Mouse (Mus musculus) hindbrain, embryonic 16.5 days (tissue): ENCODE data around the gene Pimreg. TPM values are rescaled to one million over a fixed set of nuclear protein-coding genes. Genes with fewer than 3 reads are reported as not detected.

Experiments used
- ATAC-seq: fragments of 200-750 bp; cut with Nextera tagmentation; 2 replicates; pipeline ENCODE4 v1.8.0; 2017; ENCODE audit warnings: moderate TSS enrichment, moderate library complexity
- H3K27ac ChIP-seq: fragments of 300-500 bp; sonication (generic); 2 replicates; pipeline ENCODE4 v1.5.1; 2014; ENCODE audit warnings: low read depth, mild to moderate bottlenecking, control low read depth, low read length, moderate library complexity
- H3K27me3 ChIP-seq: fragments of 300-500 bp; sonication (generic); replicated peaks from 2 replicates; pipeline ENCODE4 v1.6.1; 2014; ENCODE audit warnings: low read length; ENCODE audit not compliant: control insufficient read depth, insufficient read depth
- H3K36me3 ChIP-seq: fragments of 300-500 bp; sonication (generic); 2 replicates; pipeline ENCODE4 v1.6.1; 2014; ENCODE audit warnings: mild to moderate bottlenecking, low read length, moderate library complexity, mixed read lengths; ENCODE audit not compliant: control insufficient read depth, insufficient read depth
- H3K4me1 ChIP-seq: fragments of 300-500 bp; sonication (generic); 2 replicates; pipeline ENCODE4 v1.6.1; 2014; ENCODE audit warnings: low read depth, low read length; ENCODE audit not compliant: control insufficient read depth, insufficient read depth
- H3K4me2 ChIP-seq: fragments of 300-500 bp; sonication (generic); 2 replicates; pipeline ENCODE4 v1.6.1; 2014; ENCODE audit warnings: mild to moderate bottlenecking, low read length, control low read depth, moderate library complexity
- H3K4me3 ChIP-seq: fragments of 300-500 bp; sonication (generic); 2 replicates; pipeline ENCODE4 v1.5.1; 2014; ENCODE audit warnings: mild to moderate bottlenecking, low read length, control low read depth, moderate library complexity
- H3K9ac ChIP-seq: fragments of 300-500 bp; sonication (generic); 2 replicates; pipeline ENCODE4 v1.6.1; 2014; ENCODE audit warnings: low read depth, mild to moderate bottlenecking, control low read depth, low read length, moderate library complexity
- H3K9me3 ChIP-seq: fragments of 300-500 bp; sonication (generic); 2 replicates; pipeline ENCODE4 v1.6.1; 2014; ENCODE audit warnings: mild to moderate bottlenecking, low read length, moderate library complexity; ENCODE audit not compliant: control insufficient read depth
- WGBS: fragments of 180-500 bp; shearing (Covaris S2); extraction: QIAGEN DNeasy Blood & Tissue Kit; methylation state at CpG from one replicate; pipeline ENCODE4 v1.1.7; 2014; 5-methylcytosine and 5-hydroxymethylcytosine counted together
- polyA plus RNA-seq: library from polyadenylated mRNA; unstranded; fragments of >200 nt; fragmentation: Nextera tagmentation; extraction: Ambion mirVana; gene quantifications from 2 replicates; pipeline ENCODE4 v1.2.1, GENCODE M21; 2015

Pimreg gene
- polyA plus RNA-seq, 1 experiment from 2014 or later: 33.5 TPM

- no peak for ATAC-seq
- WGBS: 94% methylated on average over 15 of the region's 15 CpGs
Observed at GRCm38 (mm10) chr11:72084337-72084736, 42.5 kb downstream of the Pimreg start.

DNA sequence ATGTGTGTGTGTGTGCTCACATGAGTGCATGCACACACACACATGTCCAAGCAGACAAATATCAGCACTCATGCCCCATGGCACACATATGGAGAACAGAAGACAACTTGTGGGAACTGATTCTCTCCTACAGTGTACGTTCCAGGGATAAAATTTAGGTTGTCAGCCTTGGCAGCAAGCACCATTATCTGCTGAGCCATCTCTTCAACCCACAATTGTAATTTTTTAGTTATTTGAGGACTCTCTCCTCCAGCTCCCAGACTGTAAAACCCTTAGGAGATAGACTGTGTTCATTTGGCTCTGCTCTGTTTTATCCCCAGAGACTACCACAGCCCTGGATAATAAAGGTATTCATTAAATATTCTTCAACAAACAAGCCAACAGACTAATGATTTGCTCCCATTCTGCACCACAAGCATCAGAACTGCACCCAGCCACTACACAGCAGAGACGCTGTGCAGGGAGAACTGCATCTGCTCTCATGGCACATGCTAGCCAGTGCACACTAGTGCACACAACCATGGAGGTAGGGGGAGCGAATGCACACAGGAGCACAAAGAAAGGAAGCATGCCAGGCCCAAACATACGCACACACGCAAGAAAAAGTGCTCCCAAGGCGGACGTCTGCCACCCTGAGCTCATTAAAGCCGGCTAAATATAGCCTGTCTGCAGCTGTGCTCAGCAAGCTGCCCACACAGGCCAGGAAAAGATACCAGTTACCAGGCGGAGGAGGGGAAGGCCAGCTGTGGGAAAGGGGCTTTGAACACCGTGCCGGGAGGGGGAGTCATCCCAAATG, 44.6 kb downstream of the Pimreg start:
- Histone ChIP-seq H3K27me3 (no peaks in the 10 kb centered on the region), H3K9ac (peak overlapping the region; percentile 24; the same call in 1 of the 2 replicates), H3K9me3 (no peaks in the 10 kb centered on the region), H3K4me3 (no peak overlapping the region), H3K36me3 (no peaks in the 10 kb centered on the region), H3K4me1 (peaks cover 14% of the 10 kb centered on the region), H3K4me2 (no peak overlapping the region), H3K27ac (peak overlapping the region; percentile 82)
- 28% methylated on average over 11 of the region's 11 CpGs for WGBS
- ATAC-seq: peak; percentile 83

More at GRCm38 (mm10) chr11:72084337-72084736, 42.5 kb downstream of the Pimreg start:
- H3K4me2 ChIP-seq: no peak overlapping the region
- H3K27me3 ChIP-seq: no peaks in the 10 kb centered on the region
- no peaks in the 10 kb centered on the region for H3K36me3 ChIP-seq
- no peak overlapping the region for H3K9ac ChIP-seq
- no peak overlapping the region for H3K4me3 ChIP-seq
- no peak overlapping the region for H3K27ac ChIP-seq
- no peaks in the 10 kb centered on the region for H3K9me3 ChIP-seq
- H3K4me1 ChIP-seq: peaks cover 14% of the 10 kb centered on the region

GRCm38 (mm10) chr11:72092390-72092789, 50.6 kb downstream of the Pimreg start:
- H3K9me3 ChIP-seq: no peaks in the 10 kb centered on the region
- no peak overlapping the region for H3K4me2 ChIP-seq
- ATAC-seq: no peak
- H3K36me3 ChIP-seq: no peaks in the 10 kb centered on the region
- H3K4me1 ChIP-seq: peaks cover 2% of the 10 kb centered on the region
- no peak overlapping the region for H3K27ac ChIP-seq
- H3K4me3 ChIP-seq: no peak overlapping the region
- 65% methylated on average over 8 of the region's 8 CpGs for WGBS
- no peaks in the 10 kb centered on the region for H3K27me3 ChIP-seq
- H3K9ac ChIP-seq: no peak overlapping the region

DNA sequence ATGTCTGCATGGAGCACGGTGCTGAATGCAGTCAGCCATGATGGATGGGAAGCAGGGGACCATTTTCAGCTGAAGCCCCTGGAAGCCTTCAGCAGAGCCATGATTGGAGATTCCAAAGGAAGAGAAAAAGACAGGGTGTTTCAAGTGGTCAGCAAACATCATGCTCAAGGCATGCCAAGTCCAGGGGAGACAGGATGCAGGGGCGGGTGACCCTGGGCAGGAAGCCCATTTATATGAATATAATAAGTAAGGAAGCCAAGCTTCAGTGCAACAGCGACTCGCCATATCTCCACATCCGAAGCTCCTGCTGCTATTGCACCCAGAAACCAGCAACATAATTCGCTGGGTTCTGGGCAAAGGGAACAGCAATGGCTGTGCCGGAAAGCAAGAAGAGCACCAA, 52.6 kb downstream of the Pimreg start:
- Histone ChIP-seq H3K4me3 (no peak overlapping the region), H3K4me2 (no peak overlapping the region), H3K27ac (no peak overlapping the region), H3K9ac (no peak overlapping the region), H3K27me3 (no peaks in the 10 kb centered on the region), H3K9me3 (no peaks in the 10 kb centered on the region), H3K36me3 (no peaks in the 10 kb centered on the region), H3K4me1 (no peaks in the 10 kb centered on the region; the same call in none of the 2 replicates)
- no peak for ATAC-seq
- WGBS: 69% methylated on average over 7 of the region's 7 CpGs

GRCm38 (mm10) chr11:72095994-72096393, 54.2 kb downstream of the Pimreg start:
- no peak overlapping the region for H3K4me2 ChIP-seq

More at GRCm38 (mm10) chr11:72095994-72096393, 54.2 kb downstream of the Pimreg start:
- Histone ChIP-seq H3K4me1 (no peaks in the 10 kb centered on the region; the same call in none of the 2 replicates), H3K9me3 (no peaks in the 10 kb centered on the region), H3K9ac (no peak overlapping the region), H3K27ac (no peak overlapping the region), H3K36me3 (no peaks in the 10 kb centered on the region), H3K4me3 (no peak overlapping the region), H3K27me3 (no peaks in the 10 kb centered on the region)
- 0 out of 2 replicates have a peak, but pooled peaks have one; percentile 10 for ATAC-seq
- WGBS: 35% methylated on average over 3 of the region's 3 CpGs

Other genes starting within 250 kb of the Pimreg start
- 0.27 and 0.41 TPM in 2 replicates for gene Aipl1, start 4.5 kb upstream of the Pimreg start, polyA plus RNA-seq
- 5.5 and 5.8 TPM in 2 replicates for gene Pitpnm3, start 93.7 kb downstream of the Pimreg start, polyA plus RNA-seq
- 1.3 and 1.4 TPM in 2 replicates for gene Gm43951, start 164.8 kb downstream of the Pimreg start, polyA plus RNA-seq
- 13.3 and 14.1 TPM in 2 replicates for gene 4933427D14Rik, start 165.4 kb downstream of the Pimreg start, polyA plus RNA-seq
- 158 and 167 TPM in 2 replicates for gene Txndc17, start 165.5 kb downstream of the Pimreg start, polyA plus RNA-seq
- gene Med31, start 173.6 kb downstream of the Pimreg start, polyA plus RNA-seq: 50.4 and 53.9 TPM in 2 replicates
- 3.9 and 4.2 TPM in 2 replicates for gene Slc13a5, start 225.2 kb downstream of the Pimreg start, polyA plus RNA-seq